Mouse (Mus musculus): ENCODE results near the gene Tbx10. TPM values are rescaled to one million over a fixed set of nuclear protein-coding genes. Genes with fewer than 3 reads are reported as not detected.

The Tbx10 gene
- polyA plus RNA-seq, 1 experiment from 2014 or later: not detected

- H3K4me3 ChIP-seq: no peak overlapping the region
- H3K4me2 ChIP-seq (replicated peaks): no peak overlapping the region
- no peaks in the 10 kb centered on the region for H3K27me3 ChIP-seq
- WGBS: 13% methylated on average over 4 of the region's 4 CpGs
- H3K4me1 ChIP-seq: peaks cover 11% of the 10 kb centered on the region
- no peaks in the 10 kb centered on the region for H3K9me3 ChIP-seq
- H3K27ac ChIP-seq: no peak overlapping the region
- no peaks in the 10 kb centered on the region for H3K36me3 ChIP-seq
- ATAC-seq (ENCODE audit: insufficient number of reproducible peaks, insufficient read depth, low FRiP score, low TSS enrichment): no peak
- no peak overlapping the region for H3K9ac ChIP-seq
Observed at GRCm38 (mm10) chr19:3980309-3980708, 12.2 kb upstream of the Tbx10 start.

- Histone ChIP-seq H3K36me3 (no peaks in the 10 kb centered on the region), H3K4me3 (no peak overlapping the region), H3K27me3 (no peaks in the 10 kb centered on the region), H3K9me3 (no peaks in the 10 kb centered on the region), H3K4me1 (peaks cover 11% of the 10 kb centered on the region), H3K27ac (no peak overlapping the region), H3K4me2 (replicated peaks) (no peak overlapping the region), H3K9ac (no peak overlapping the region)
- 80% methylated on average over 9 of the region's 9 CpGs for WGBS
- no peak for ATAC-seq (ENCODE audit: insufficient number of reproducible peaks, insufficient read depth, low FRiP score, low TSS enrichment)
Observed at GRCm38 (mm10) chr19:3980917-3981316, 11.6 kb upstream of the Tbx10 start.

GRCm38 (mm10) chr19:3983527-3984200 is 8.9 kb upstream of the Tbx10 start:
- no peak overlapping the region for H3K9ac ChIP-seq
- no peaks in the 10 kb centered on the region for H3K9me3 ChIP-seq
- no peak for ATAC-seq (ENCODE audit: insufficient number of reproducible peaks, insufficient read depth, low FRiP score, low TSS enrichment)
- 26% methylated on average over 9 of the region's 9 CpGs for WGBS
- H3K36me3 ChIP-seq: no peaks in the 10 kb centered on the region
- H3K4me3 ChIP-seq: no peak overlapping the region
- H3K4me1 ChIP-seq: peaks cover 21% of the 10 kb centered on the region
- H3K27me3 ChIP-seq: no peaks in the 10 kb centered on the region
- H3K4me2 ChIP-seq (replicated peaks): no peak overlapping the region
- H3K27ac ChIP-seq: peak overlapping the region; percentile 52; the same call in 1 of the 2 replicates

- Histone ChIP-seq H3K36me3 (no peaks in the 10 kb centered on the region), H3K9ac (no peak overlapping the region), H3K4me3 (no peak overlapping the region), H3K4me2 (replicated peaks) (no peak overlapping the region), H3K27ac (no peak overlapping the region), H3K4me1 (peaks cover 21% of the 10 kb centered on the region), H3K9me3 (no peaks in the 10 kb centered on the region), H3K27me3 (no peaks in the 10 kb centered on the region)
- 31% methylated on average over 8 of the region's 8 CpGs for WGBS
- 0 out of 2 replicates have a peak, but pooled peaks have one; percentile 25 for ATAC-seq (ENCODE audit: insufficient number of reproducible peaks, insufficient read depth, low FRiP score, low TSS enrichment)
Observed at GRCm38 (mm10) chr19:3985261-3985681, 7.3 kb upstream of the Tbx10 start.

- Histone ChIP-seq H3K4me3 (no peak within 1 kb of the TSS), H3K27ac (no peak within 1 kb of the TSS), H3K9me3 (no peaks in the 10 kb centered on the region), H3K27me3 (no peaks in the 10 kb centered on the region), H3K4me1 (peaks cover 21% of the 10 kb centered on the region), H3K36me3 (no peaks in the 10 kb centered on the region), H3K9ac (no peak within 1 kb of the TSS), H3K4me2 (replicated peaks) (no peak within 1 kb of the TSS; the same call in 1 of the 2 replicates)
- ATAC-seq (ENCODE audit: insufficient number of reproducible peaks, insufficient read depth, low FRiP score, low TSS enrichment): peak; percentile 54; the same call in 1 of the 2 replicates
- 13% methylated on average over 8 of the region's 8 CpGs for WGBS
Observed at GRCm38 (mm10) chr19:3986334-3986733, 6.2 kb upstream of the Tbx10 start, which contains the start of gene Acy3. Acy3 (plus strand) TSS chr19:3986570.

GRCm38 (mm10) chr19:3988066-3988465 is 4.5 kb upstream of the Tbx10 start:
- H3K4me3 ChIP-seq: no peak overlapping the region
- H3K9me3 ChIP-seq: no peaks in the 10 kb centered on the region
- H3K4me1 ChIP-seq: peaks cover 20% of the 10 kb centered on the region
- 86% methylated on average over 14 of the region's 14 CpGs for WGBS
- no peak overlapping the region for H3K9ac ChIP-seq
- H3K36me3 ChIP-seq: no peaks in the 10 kb centered on the region
- no peak for ATAC-seq (ENCODE audit: insufficient number of reproducible peaks, insufficient read depth, low FRiP score, low TSS enrichment)
- no peaks in the 10 kb centered on the region for H3K27me3 ChIP-seq
- no peak overlapping the region for H3K27ac ChIP-seq
- no peak overlapping the region for H3K4me2 ChIP-seq (replicated peaks)

- Histone ChIP-seq H3K36me3 (no peaks in the 10 kb centered on the region), H3K4me2 (replicated peaks) (no peak overlapping the region), H3K9ac (no peak overlapping the region), H3K4me1 (peaks cover 14% of the 10 kb centered on the region), H3K27me3 (no peaks in the 10 kb centered on the region), H3K27ac (no peak overlapping the region), H3K9me3 (no peaks in the 10 kb centered on the region), H3K4me3 (no peak overlapping the region)
- WGBS: 85% methylated on average over 4 of the region's 4 CpGs
- no peak for ATAC-seq (ENCODE audit: insufficient number of reproducible peaks, insufficient read depth, low FRiP score, low TSS enrichment)
Observed at GRCm38 (mm10) chr19:3988750-3989149, 3.8 kb upstream of the Tbx10 start.

- WGBS: 62% methylated on average over 6 of the region's 6 CpGs
- no peak for ATAC-seq (ENCODE audit: insufficient number of reproducible peaks, insufficient read depth, low FRiP score, low TSS enrichment)
- H3K36me3 ChIP-seq: no peaks in the 10 kb centered on the region
Observed at GRCm38 (mm10) chr19:3990804-3991203, 1.7 kb upstream of the Tbx10 start.

GRCm38 (mm10) chr19:3991562-3991961 is 990 bp upstream of the Tbx10 start:
- peaks cover 4% of the 10 kb centered on the region for H3K4me1 ChIP-seq
- WGBS: 94% methylated on average over 3 of the region's 3 CpGs
- H3K27ac ChIP-seq: no peak overlapping the region

More at GRCm38 (mm10) chr19:3990804-3991203, 1.7 kb upstream of the Tbx10 start:
- Histone ChIP-seq H3K9me3 (no peaks in the 10 kb centered on the region), H3K27me3 (no peaks in the 10 kb centered on the region), H3K4me3 (no peak overlapping the region), H3K9ac (no peak overlapping the region), H3K4me1 (peaks cover 11% of the 10 kb centered on the region), H3K27ac (no peak overlapping the region), H3K4me2 (replicated peaks) (no peak overlapping the region)

GRCm38 (mm10) chr19:3991966-3992365 is 586 bp upstream of the Tbx10 start:
- Histone ChIP-seq H3K27me3 (no peaks in the 10 kb centered on the region), H3K36me3 (no peaks in the 10 kb centered on the region), H3K9ac (no peak overlapping the region), H3K9me3 (no peaks in the 10 kb centered on the region), H3K4me2 (replicated peaks) (no peak overlapping the region), H3K4me3 (no peak overlapping the region), H3K4me1 (peaks cover under 1% of the 10 kb centered on the region; the same call in 1 of the 2 replicates), H3K27ac (no peak overlapping the region)
- WGBS: 77% methylated on average over 3 of the region's 3 CpGs
- ATAC-seq (ENCODE audit: insufficient number of reproducible peaks, insufficient read depth, low FRiP score, low TSS enrichment): no peak

More at GRCm38 (mm10) chr19:3991562-3991961, 990 bp upstream of the Tbx10 start:
- Histone ChIP-seq H3K9me3 (no peaks in the 10 kb centered on the region), H3K9ac (no peak overlapping the region), H3K36me3 (no peaks in the 10 kb centered on the region), H3K4me3 (no peak overlapping the region), H3K4me2 (replicated peaks) (no peak overlapping the region), H3K27me3 (no peaks in the 10 kb centered on the region)
- no peak for ATAC-seq (ENCODE audit: insufficient number of reproducible peaks, insufficient read depth, low FRiP score, low TSS enrichment)

- Histone ChIP-seq H3K36me3 (no peaks in the 10 kb centered on the region), H3K4me3 (no peak overlapping the region), H3K9me3 (no peaks in the 10 kb centered on the region), H3K4me1 (peaks cover 3% of the 10 kb centered on the region; the same call in 1 of the 2 replicates), H3K9ac (no peak overlapping the region), H3K27me3 (no peaks in the 10 kb centered on the region), H3K27ac (no peak overlapping the region), H3K4me2 (replicated peaks) (no peak overlapping the region)
- 60% methylated on average over 6 of the region's 6 CpGs for WGBS
- no peak for ATAC-seq (ENCODE audit: insufficient number of reproducible peaks, insufficient read depth, low FRiP score, low TSS enrichment)
Observed at GRCm38 (mm10) chr19:3994932-3995331, 2.4 kb downstream of the Tbx10 start.

- peaks cover 3% of the 10 kb centered on the region; the same call in 1 of the 2 replicates for H3K4me1 ChIP-seq
- no peak overlapping the region for H3K27ac ChIP-seq
- H3K4me2 ChIP-seq (replicated peaks): no peak overlapping the region
- no peaks in the 10 kb centered on the region for H3K9me3 ChIP-seq
- ATAC-seq (ENCODE audit: insufficient number of reproducible peaks, insufficient read depth, low FRiP score, low TSS enrichment): no peak
- no peak overlapping the region for H3K4me3 ChIP-seq
- no peaks in the 10 kb centered on the region for H3K36me3 ChIP-seq
- 75% methylated on average over 3 of the region's 3 CpGs for WGBS
- no peak overlapping the region for H3K9ac ChIP-seq
- no peaks in the 10 kb centered on the region for H3K27me3 ChIP-seq
Observed at GRCm38 (mm10) chr19:3995505-3995904, 3.0 kb downstream of the Tbx10 start.

Measured in embryonic facial prominence, embryonic 12.5 days (tissue).